In genomic region chr7:142455251-142455650, GRCm38 (mm10) we compare ENCODE assay signal across 14 mouse cellular contexts. TPM values are rescaled to one million over a fixed set of nuclear protein-coding genes. Genes with fewer than 3 reads are reported as not detected.
DNase-seq lines count a peak whose midpoint lies in the region; ATAC-seq and TF ChIP-seq lines count a peak whose summit lies in the region.
"Had no signal": no experiment of that assay in that cellular context is flagged by ENCODE, and none has a peak within 500 bp of the region (broad histone marks: within the 10 kb centered on the region; RNA-seq: fewer than 3 reads in every experiment).

No protein-coding gene starts in this region.

- no peak overlapping the region; the same call in 1 of the 2 replicates for H3K27ac ChIP-seq in forebrain, embryonic 11.5 days (ENCODE audit: low read depth, low read length)
- no peak overlapping the region for H3K27ac ChIP-seq in forebrain, postnatal 0 days (ENCODE audit: low read depth, low read length)
- H3K27ac ChIP-seq in kidney, embryonic 14.5 days (ENCODE audit: low read depth, low read length) = peak overlapping the region; percentile 93

- peaks cover 2% of the 10 kb centered on the region; the same call in 1 of the 2 replicates for H3K4me1 ChIP-seq in forebrain, embryonic 11.5 days (replicated peaks; ENCODE audit: control insufficient read depth, insufficient read depth, low read length)
- H3K4me1 ChIP-seq in forebrain, postnatal 0 days (ENCODE audit: insufficient read depth) = peaks cover 13% of the 10 kb centered on the region; the same call in 1 of the 2 replicates
- peaks cover 38% of the 10 kb centered on the region for H3K4me1 ChIP-seq in kidney, embryonic 14.5 days (ENCODE audit: control insufficient read depth, insufficient read depth, low read length)

- TF ChIP-seq CTCF in forebrain, postnatal 0 days (IDR thresholded peaks at IDR 0.05; ENCODE audit: low read depth) = no peak

- DNase-seq in forebrain, embryonic 11.5 days (ENCODE audit: low spot score) = peak; percentile 41
- no peak for DNase-seq in forebrain, postnatal 0 days
- no peak for DNase-seq in kidney, adult 8-10 months
- peak; percentile 10 for DNase-seq in thymus, postnatal 4 days
- DNase-seq in thymus, postnatal 36 days = no peak
- DNase-seq in left cerebral cortex, postnatal 36 days (ENCODE audit: low spot score in 2 of 2) = no peak
- DNase-seq in MN1 (ENCODE audit: low spot score) = no peak
- DNase-seq: embryo, embryonic 11 days; layer of hippocampus, adult 9-11 months; right cerebral cortex, postnatal 14 days; thymus, adult 2 months had no signal

- intact Hi-C loops in left cerebral cortex, postnatal 36 days (cut with DNase I) = no loop called here

- no peak overlapping the region for H3K4me3 ChIP-seq in forebrain, embryonic 11.5 days (ENCODE audit: low read depth, low read length)
- H3K4me3 ChIP-seq in forebrain, postnatal 0 days (ENCODE audit: low read depth, low read length) = no peak overlapping the region
- H3K4me3 ChIP-seq in kidney, embryonic 14.5 days (ENCODE audit: low read length) = no peak overlapping the region

- no peaks in the 10 kb centered on the region for H3K36me3 ChIP-seq in forebrain, embryonic 11.5 days (ENCODE audit: control insufficient read depth, insufficient read depth, low read length)
- no peaks in the 10 kb centered on the region for H3K36me3 ChIP-seq in forebrain, postnatal 0 days (ENCODE audit: insufficient read depth)
- no peaks in the 10 kb centered on the region for H3K36me3 ChIP-seq in kidney, embryonic 14.5 days (ENCODE audit: control insufficient read depth, insufficient read depth, low read length)

- H3K27me3 ChIP-seq in forebrain, embryonic 11.5 days (ENCODE audit: control insufficient read depth, insufficient read depth, low read length) = no peaks in the 10 kb centered on the region
- no peaks in the 10 kb centered on the region for H3K27me3 ChIP-seq in forebrain, postnatal 0 days (ENCODE audit: insufficient read depth, low read length)
- no peaks in the 10 kb centered on the region for H3K27me3 ChIP-seq in kidney, embryonic 14.5 days (ENCODE audit: control insufficient read depth, insufficient read depth, low read length)

- H3K4me2 ChIP-seq in forebrain, embryonic 11.5 days (ENCODE audit: low read depth, low read length, severe bottlenecking) = no peak overlapping the region
- H3K4me2 ChIP-seq in forebrain, postnatal 0 days (ENCODE audit: low read depth) = no peak overlapping the region
- no peak overlapping the region for H3K4me2 ChIP-seq in kidney, embryonic 14.5 days (replicated peaks; ENCODE audit: low read depth, low read length)

- H3K9me3 ChIP-seq in forebrain, embryonic 11.5 days (ENCODE audit: control insufficient read depth, low read length) = no peaks in the 10 kb centered on the region
- H3K9me3 ChIP-seq in forebrain, postnatal 0 days (ENCODE audit: low read length) = no peaks in the 10 kb centered on the region
- H3K9me3 ChIP-seq in kidney, embryonic 14.5 days (ENCODE audit: control insufficient read depth, low read length) = no peaks in the 10 kb centered on the region

- no peak for ATAC-seq in forebrain, embryonic 11.5 days (replicated peaks; ENCODE audit: low FRiP score)
- ATAC-seq in forebrain, postnatal 0 days = no peak
- no peak for ATAC-seq in kidney, embryonic 14.5 days (ENCODE audit: low FRiP score, low TSS enrichment)

- no peak overlapping the region; the same call in 1 of the 2 replicates for H3K9ac ChIP-seq in forebrain, embryonic 11.5 days (ENCODE audit: low read length)
- H3K9ac ChIP-seq in forebrain, postnatal 0 days = no peak overlapping the region
- H3K9ac ChIP-seq in kidney, embryonic 14.5 days (ENCODE audit: low read depth, low read length) = no peak overlapping the region

- WGBS in forebrain, embryonic 11.5 days = 63% methylated on average over 2 of the region's 2 CpGs
- WGBS in forebrain, postnatal 0 days = 50% methylated on average over 2 of the region's 2 CpGs
- WGBS in kidney, embryonic 14.5 days = 45% methylated on average over 2 of the region's 2 CpGs

RNA-seq across cellular contexts. Expression of gene Lsp1, which starts 5.4 kb away (rescaled TPM):
- polyA plus RNA-seq in forebrain, embryonic 11.5 days (2014; fragmentation: Nextera tagmentation; extraction: Ambion mirVana) = 8.7 and 9.8 TPM in 2 replicates
- total RNA-seq in forebrain, postnatal 0 days (2014; rRNA removed) = 5.7 and 7.9 TPM in 2 replicates
- polyA plus RNA-seq in forebrain, postnatal 0 days (2015; fragmentation: Nextera tagmentation; extraction: Ambion mirVana) = 5.5 and 6.4 TPM in 2 replicates
- polyA plus RNA-seq in kidney, embryonic 14.5 days (2014; fragmentation: Nextera tagmentation; extraction: Ambion mirVana) = 92.8 and 124 TPM in 2 replicates
- 1 to 10 TPM; 8.1 to 8.7 TPM for total RNA-seq in left cerebral cortex, postnatal 36 days (2021)

RNA-seq across cellular contexts. Expression of gene Tnni2, which starts 13.6 kb away (rescaled TPM):
- polyA plus RNA-seq in forebrain, embryonic 11.5 days (2014; fragmentation: Nextera tagmentation; extraction: Ambion mirVana) = 1.3 TPM in 1 of 2 replicates, not detected in the other
- 0.33 and 2.8 TPM in 2 replicates for total RNA-seq in forebrain, postnatal 0 days (2014; rRNA removed)
- 0.21 and 1.5 TPM in 2 replicates for polyA plus RNA-seq in forebrain, postnatal 0 days (2015; fragmentation: Nextera tagmentation; extraction: Ambion mirVana)
- polyA plus RNA-seq in kidney, embryonic 14.5 days (2014; fragmentation: Nextera tagmentation; extraction: Ambion mirVana) = 3.1 and 3.7 TPM in 2 replicates
- under 1 TPM in 1 of 2 experiments, not detected in 1; 0.69 TPM for total RNA-seq in left cerebral cortex, postnatal 36 days (2021)

RNA-seq across cellular contexts. Expression of gene Syt8, which starts 20.6 kb away (rescaled TPM):
- not detected in 2 replicates for polyA plus RNA-seq in forebrain, embryonic 11.5 days (2014; fragmentation: Nextera tagmentation; extraction: Ambion mirVana)
- not detected in 2 replicates for total RNA-seq in forebrain, postnatal 0 days (2014; rRNA removed)
- polyA plus RNA-seq in forebrain, postnatal 0 days (2015; fragmentation: Nextera tagmentation; extraction: Ambion mirVana) = not detected in 2 replicates
- not detected in 2 replicates for polyA plus RNA-seq in kidney, embryonic 14.5 days (2014; fragmentation: Nextera tagmentation; extraction: Ambion mirVana)
- total RNA-seq in left cerebral cortex, postnatal 36 days (2021) = not detected
- total RNA-seq: granulocyte monocyte progenitor cell, adult 5-6 weeks had no signal
- polyA plus RNA-seq: neural tube, embryonic 11.5 days had no signal

RNA-seq across cellular contexts. Expression of gene Tnnt3, which starts 43.4 kb away (rescaled TPM):
- 1.00 and 1.0 TPM in 2 replicates for polyA plus RNA-seq in forebrain, embryonic 11.5 days (2014; fragmentation: Nextera tagmentation; extraction: Ambion mirVana)
- total RNA-seq in forebrain, postnatal 0 days (2014; rRNA removed) = 1.2 and 1.6 TPM in 2 replicates
- 1.2 and 1.4 TPM in 2 replicates for polyA plus RNA-seq in forebrain, postnatal 0 days (2015; fragmentation: Nextera tagmentation; extraction: Ambion mirVana)
- polyA plus RNA-seq in kidney, embryonic 14.5 days (2014; fragmentation: Nextera tagmentation; extraction: Ambion mirVana) = 3.2 and 3.5 TPM in 2 replicates
- total RNA-seq in left cerebral cortex, postnatal 36 days (2021) = not detected
- total RNA-seq: granulocyte monocyte progenitor cell, adult 5-6 weeks had no signal

Comparison
In these comparisons a context has a peak if more than half of its experiments do, and no peak if none do; other contexts are left out.
1. DNase-seq: peak in forebrain, embryonic 11.5 days (single experiment) and thymus, postnatal 4 days (single experiment); none in forebrain, postnatal 0 days (single experiment), kidney, adult 8-10 months (0 of 2), thymus, postnatal 36 days (0 of 2), left cerebral cortex, postnatal 36 days (0 of 2) and MN1 (single experiment).